Mouse (Mus musculus): ENCODE measurements around the gene Gm5788. TPM values are rescaled to one million over a fixed set of nuclear protein-coding genes. Genes with fewer than 3 reads are reported as not detected.
A peak's percentile ranks its signal among the peaks of the same experiment; 100 is the strongest.
"Not testable (repeated sequence)": the region's sequence is repeated elsewhere in the genome, so short reads cannot be mapped to it uniquely, and the experiment has no call there.

Gm5788 gene
- polyA plus RNA-seq (2014; fragmentation: Nextera tagmentation; extraction: Ambion mirVana), result not detected in 2 replicates

DNA sequence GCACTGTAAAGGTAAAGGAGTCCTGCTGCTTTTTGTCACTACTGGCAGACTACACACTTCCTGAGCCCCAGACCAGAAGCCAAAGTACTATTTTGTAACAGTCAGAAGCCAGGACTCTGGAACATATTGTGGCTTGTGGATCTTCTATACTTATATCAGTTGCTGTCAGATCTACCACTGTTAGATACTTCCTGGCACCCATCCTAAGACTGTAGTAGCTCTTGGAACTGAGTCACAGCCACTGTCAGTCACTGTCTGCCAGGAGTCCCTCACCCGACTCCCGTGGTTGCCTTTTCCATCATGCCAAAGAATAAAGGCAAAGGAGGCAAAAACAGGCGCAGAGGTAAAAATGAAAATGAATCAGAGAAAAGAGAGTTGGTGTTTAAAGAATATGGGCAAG lies at the start of gene Gm5788:
Gene Gm5788, plus strand, starts transcription at position 301 of the 400 bp plus-strand sequence.
- WGBS, result 79% methylated on average over 3 of the region's 3 CpGs
- ATAC-seq (ENCODE audit: insufficient number of reproducible peaks, insufficient read depth, low FRiP score, low read depth); H3K9ac ChIP-seq (replicated peaks; ENCODE audit: low read depth, low read length); H3K4me3 ChIP-seq (ENCODE audit: low read depth, low read length); H3K4me1 ChIP-seq (ENCODE audit: control insufficient read depth, insufficient read depth, low read length); H3K27ac ChIP-seq (ENCODE audit: low read length); H3K27me3 ChIP-seq (ENCODE audit: control insufficient read depth, insufficient read depth, low read length); H3K9me3 ChIP-seq (ENCODE audit: control insufficient read depth, low read depth, low read length); H3K36me3 ChIP-seq (ENCODE audit: control insufficient read depth, insufficient read depth, low read length); H3K4me2 ChIP-seq (replicated peaks; ENCODE audit: low read depth, low read length): not testable (repeated sequence)

DNA sequence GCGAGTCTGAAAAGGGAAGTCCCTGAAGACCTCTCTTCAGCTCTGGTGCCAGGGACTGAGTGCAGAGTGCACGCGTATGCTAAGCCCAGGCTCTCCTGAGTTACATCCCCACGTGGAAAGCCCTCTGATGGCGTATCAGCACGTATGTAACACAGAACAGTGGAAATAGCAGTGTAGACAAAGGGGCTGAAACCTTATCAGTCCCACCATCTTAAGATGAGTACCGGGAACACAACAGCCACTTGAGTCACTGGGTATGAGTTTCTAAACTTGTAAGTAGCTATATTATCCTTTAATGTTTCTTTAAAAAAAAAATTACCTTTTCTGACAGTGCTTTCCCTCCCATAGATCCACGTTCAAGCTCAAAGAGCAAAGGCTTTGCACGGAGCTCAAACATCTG lies 45.1 kb upstream of the Gm5788 start:
- H3K27ac ChIP-seq (ENCODE audit: low read length), result no peak overlapping the region
- no peak overlapping the region for H3K9ac ChIP-seq (replicated peaks; ENCODE audit: low read depth, low read length)
- H3K4me1 ChIP-seq (ENCODE audit: control insufficient read depth, insufficient read depth, low read length), result 0 out of 2 replicates have a peak, but pooled peaks cover 3% of the 10 kb centered on the region
- 89% methylated on average over 9 of the region's 9 CpGs for WGBS
- H3K27me3 ChIP-seq (ENCODE audit: control insufficient read depth, insufficient read depth, low read length), result no peaks in the 10 kb centered on the region
- no peak overlapping the region for H3K4me2 ChIP-seq (replicated peaks; ENCODE audit: low read depth, low read length)
- no peaks in the 10 kb centered on the region for H3K9me3 ChIP-seq (ENCODE audit: control insufficient read depth, low read depth, low read length)
- no peak overlapping the region for H3K4me3 ChIP-seq (ENCODE audit: low read depth, low read length)
- H3K36me3 ChIP-seq (ENCODE audit: control insufficient read depth, insufficient read depth, low read length), result peaks cover 71% of the 10 kb centered on the region
- ATAC-seq (ENCODE audit: insufficient number of reproducible peaks, insufficient read depth, low FRiP score, low read depth), result no peak

DNA sequence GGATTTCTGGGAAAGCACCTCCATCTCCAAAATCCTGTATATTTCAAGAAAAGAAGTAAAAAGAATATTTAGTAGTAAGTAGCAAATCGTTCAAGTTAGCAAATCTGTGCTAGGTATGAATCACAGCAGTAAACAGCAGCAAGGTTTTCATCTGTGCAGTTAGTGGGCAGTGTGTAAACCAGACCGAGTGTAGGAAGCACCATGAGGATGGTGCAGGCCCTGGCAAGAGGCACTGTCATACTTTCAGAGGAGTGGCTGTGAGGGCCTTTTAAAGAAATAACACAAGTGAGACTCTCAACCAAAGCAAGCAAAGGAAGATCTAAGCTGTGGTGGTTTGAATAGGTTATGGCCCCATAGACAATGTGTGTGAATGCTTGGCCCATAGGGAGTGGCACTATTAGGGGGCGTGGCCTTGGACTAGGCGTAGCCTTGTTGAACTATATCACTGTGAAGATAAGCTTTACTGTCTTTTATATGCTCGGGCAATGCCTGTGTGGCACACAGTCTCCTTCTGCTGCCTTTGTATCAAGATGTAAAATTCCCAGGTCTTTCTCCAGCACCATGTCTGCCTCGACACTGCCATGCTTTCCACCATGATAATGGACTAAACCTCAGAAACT lies 29.7 kb upstream of the Gm5788 start:
- no peaks in the 10 kb centered on the region for H3K9me3 ChIP-seq (ENCODE audit: control insufficient read depth, low read depth, low read length)
- H3K27ac ChIP-seq (ENCODE audit: low read length), result no peak overlapping the region
- no peak overlapping the region for H3K9ac ChIP-seq (replicated peaks; ENCODE audit: low read depth, low read length)
- H3K27me3 ChIP-seq (ENCODE audit: control insufficient read depth, insufficient read depth, low read length), result no peaks in the 10 kb centered on the region
- WGBS, result 85% methylated on average over 6 of the region's 6 CpGs
- peaks cover 59% of the 10 kb centered on the region for H3K36me3 ChIP-seq (ENCODE audit: control insufficient read depth, insufficient read depth, low read length)
- no peak for ATAC-seq (ENCODE audit: insufficient number of reproducible peaks, insufficient read depth, low FRiP score, low read depth)
- no peaks in the 10 kb centered on the region for H3K4me1 ChIP-seq (ENCODE audit: control insufficient read depth, insufficient read depth, low read length)
- H3K4me3 ChIP-seq (ENCODE audit: low read depth, low read length), result no peak overlapping the region
- no peak overlapping the region for H3K4me2 ChIP-seq (replicated peaks; ENCODE audit: low read depth, low read length)

DNA sequence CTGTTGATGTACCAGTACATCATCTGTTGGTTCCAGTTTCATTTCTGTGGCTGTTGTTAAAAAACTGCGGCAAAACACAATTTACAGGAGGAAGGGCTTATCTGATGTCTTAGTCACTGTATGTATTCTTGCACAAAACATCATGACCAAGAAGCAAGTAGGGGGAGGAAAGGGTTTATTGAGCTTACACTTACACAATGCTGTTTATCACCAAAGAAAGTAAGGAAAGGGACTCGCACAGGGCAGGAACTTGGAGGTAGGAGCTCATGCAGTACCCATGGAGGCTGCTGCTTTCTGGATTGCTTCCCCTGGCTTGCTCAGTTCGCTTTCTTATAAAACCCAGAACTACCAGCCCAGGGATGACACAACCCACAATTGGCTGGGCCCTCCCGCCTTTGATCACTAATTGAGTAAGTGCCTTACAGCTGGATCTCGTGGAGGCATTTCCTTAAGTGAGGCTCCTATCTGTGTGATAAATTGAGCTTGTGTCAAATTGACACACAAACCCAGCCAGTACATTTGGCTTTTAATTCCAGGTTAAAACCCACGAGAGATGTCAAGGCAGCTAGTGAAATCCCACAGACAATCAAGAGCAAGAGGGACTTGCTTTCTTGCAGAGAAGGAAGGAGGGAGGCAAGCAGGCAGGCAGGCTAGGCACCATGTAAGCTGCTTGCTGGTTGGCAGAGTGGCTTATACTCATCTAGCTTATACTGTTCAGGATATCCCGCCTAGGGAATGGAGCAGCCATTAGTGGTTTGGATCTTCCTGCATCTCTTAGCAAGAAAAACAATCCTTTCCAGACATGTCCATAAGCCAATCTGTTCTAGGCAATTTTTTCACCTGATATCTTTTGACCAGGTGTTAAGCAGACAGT lies 24.0 kb upstream of the Gm5788 start:
- Histone ChIP-seq H3K27me3 (ENCODE audit: control insufficient read depth, insufficient read depth, low read length) (no peaks in the 10 kb centered on the region), H3K9ac (replicated peaks; ENCODE audit: low read depth, low read length) (no peak overlapping the region), H3K27ac (ENCODE audit: low read length) (no peak overlapping the region), H3K4me1 (ENCODE audit: control insufficient read depth, insufficient read depth, low read length) (peaks cover 9% of the 10 kb centered on the region), H3K4me3 (ENCODE audit: low read depth, low read length) (0 out of 2 replicates have a peak overlapping the region, but pooled peaks have one; percentile 71), H3K36me3 (ENCODE audit: control insufficient read depth, insufficient read depth, low read length) (peaks cover 16% of the 10 kb centered on the region), H3K9me3 (ENCODE audit: control insufficient read depth, low read depth, low read length) (no peaks in the 10 kb centered on the region), H3K4me2 (replicated peaks; ENCODE audit: low read depth, low read length) (peak overlapping the region; percentile 51)
- no peak for ATAC-seq (ENCODE audit: insufficient number of reproducible peaks, insufficient read depth, low FRiP score, low read depth)
- 49% methylated on average over 7 of the region's 7 CpGs for WGBS

DNA sequence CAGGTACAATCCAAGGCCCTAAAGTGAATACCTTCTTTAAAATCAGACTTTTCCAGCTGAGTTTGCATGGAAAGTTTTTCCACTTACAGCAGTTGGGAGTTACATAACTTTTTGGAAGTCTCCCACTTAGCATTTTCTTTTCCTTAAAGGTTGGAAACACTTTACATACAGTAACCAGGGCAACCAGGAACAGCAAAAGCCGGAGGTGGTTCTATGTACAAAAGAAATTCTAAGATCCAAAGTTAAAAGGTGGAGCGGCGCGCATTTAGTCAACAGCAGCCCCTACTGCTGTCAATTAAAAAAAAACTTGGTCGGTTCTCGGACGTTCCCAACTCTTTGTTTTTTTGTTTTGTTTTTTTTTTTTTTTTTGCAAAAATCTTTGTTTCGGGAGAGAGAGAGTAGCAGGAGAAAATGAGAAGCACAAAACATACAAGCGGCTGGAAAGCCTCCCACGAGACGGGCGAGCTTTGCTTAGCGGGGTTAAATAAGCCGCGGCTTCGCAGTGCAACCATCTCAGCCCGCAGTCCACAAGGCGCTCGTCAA lies 23.0 kb upstream of the Gm5788 start:
- Histone ChIP-seq H3K4me3 (ENCODE audit: low read depth, low read length) (peak overlapping the region; percentile 71), H3K27me3 (ENCODE audit: control insufficient read depth, insufficient read depth, low read length) (no peaks in the 10 kb centered on the region), H3K9ac (replicated peaks; ENCODE audit: low read depth, low read length) (peak overlapping the region; percentile 72), H3K4me2 (replicated peaks; ENCODE audit: low read depth, low read length) (peak overlapping the region; percentile 51), H3K9me3 (ENCODE audit: control insufficient read depth, low read depth, low read length) (no peaks in the 10 kb centered on the region), H3K27ac (ENCODE audit: low read length) (peak overlapping the region; percentile 71), H3K4me1 (ENCODE audit: control insufficient read depth, insufficient read depth, low read length) (peaks cover 9% of the 10 kb centered on the region), H3K36me3 (ENCODE audit: control insufficient read depth, insufficient read depth, low read length) (peaks cover 13% of the 10 kb centered on the region)
- WGBS, result 1% methylated on average over 19 of the region's 19 CpGs
- ATAC-seq (ENCODE audit: insufficient number of reproducible peaks, insufficient read depth, low FRiP score, low read depth), result no peak

DNA sequence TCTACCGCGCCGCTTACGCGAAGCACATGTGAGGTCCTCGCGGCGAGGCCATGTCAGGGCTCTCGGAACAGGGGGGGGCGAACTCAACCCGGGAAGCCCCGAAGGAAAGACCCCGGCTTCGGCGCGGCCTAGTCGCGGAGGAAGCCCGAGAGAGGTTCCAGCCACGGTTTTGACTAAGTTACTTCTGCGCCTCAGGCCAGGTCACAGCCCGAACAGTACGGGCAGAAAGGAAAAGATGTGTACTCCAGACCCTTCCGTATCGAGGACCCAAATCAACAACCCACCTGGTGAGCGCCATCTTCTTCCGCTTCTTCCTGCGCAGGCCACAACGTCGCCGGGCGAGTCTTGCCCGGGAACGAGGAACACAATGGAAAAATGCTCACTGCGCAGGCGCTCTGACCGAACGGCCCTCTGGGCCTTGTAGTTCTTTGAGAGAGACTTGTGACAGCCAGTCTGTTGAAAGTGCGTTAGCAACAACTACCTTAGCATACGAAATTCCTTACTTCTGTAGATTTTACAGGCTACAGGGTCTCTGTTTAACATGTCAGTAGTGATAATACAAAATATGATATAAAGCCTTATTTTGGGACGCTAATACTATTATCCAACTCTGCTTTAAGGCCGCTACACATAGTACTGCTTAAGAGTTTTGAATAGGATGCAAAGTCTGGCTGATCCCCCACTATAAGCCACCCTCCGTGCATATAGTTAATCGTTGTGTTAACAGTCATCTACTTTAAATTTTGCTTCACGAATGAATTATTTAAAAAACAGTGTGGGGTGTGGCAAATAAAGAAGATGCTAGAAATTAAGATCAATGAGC lies 22.3 kb upstream of the Gm5788 start, which contains the start of gene Snw1:
Gene Snw1, minus strand, starts transcription at position 311 of the 823 bp plus-strand sequence.
- H3K36me3 ChIP-seq (ENCODE audit: control insufficient read depth, insufficient read depth, low read length), result peaks cover 6% of the 10 kb centered on the region; the same call in 1 of the 2 replicates
- WGBS, result 3% methylated on average over 45 of the region's 45 CpGs
- peaks cover 9% of the 10 kb centered on the region for H3K4me1 ChIP-seq (ENCODE audit: control insufficient read depth, insufficient read depth, low read length)
- H3K27me3 ChIP-seq (ENCODE audit: control insufficient read depth, insufficient read depth, low read length), result no peaks in the 10 kb centered on the region
- peak within 1 kb of the TSS; percentile 71 for H3K27ac ChIP-seq (ENCODE audit: low read length)
- H3K9me3 ChIP-seq (ENCODE audit: control insufficient read depth, low read depth, low read length), result no peaks in the 10 kb centered on the region
- ATAC-seq (ENCODE audit: insufficient number of reproducible peaks, insufficient read depth, low FRiP score, low read depth), result peak; percentile 94
- peak within 1 kb of the TSS; percentile 71 for H3K4me3 ChIP-seq (ENCODE audit: low read depth, low read length)
- H3K9ac ChIP-seq (replicated peaks; ENCODE audit: low read depth, low read length), result peak within 1 kb of the TSS; percentile 72
- peak within 1 kb of the TSS; percentile 51 for H3K4me2 ChIP-seq (replicated peaks; ENCODE audit: low read depth, low read length)

DNA sequence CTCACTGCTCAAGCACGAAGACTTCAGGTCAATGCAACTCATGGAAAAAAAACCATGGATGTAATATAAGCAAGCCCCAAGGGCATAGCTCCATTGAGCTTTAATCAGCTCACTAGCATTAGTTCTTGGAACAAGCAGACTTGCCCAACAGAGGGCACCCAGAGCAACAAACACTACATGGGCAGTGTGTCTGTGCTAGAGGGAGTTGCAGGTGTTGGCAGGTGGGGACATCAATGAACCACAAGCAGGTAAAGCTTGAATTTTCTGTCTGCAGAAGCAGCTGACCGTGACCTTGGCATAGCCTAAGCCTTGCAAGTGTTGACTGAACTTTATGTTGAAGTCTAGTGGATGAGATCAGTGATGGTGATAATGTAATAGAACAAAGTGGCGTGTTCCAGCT lies 19.8 kb upstream of the Gm5788 start:
- Histone ChIP-seq H3K9ac (replicated peaks; ENCODE audit: low read depth, low read length) (no peak overlapping the region), H3K27me3 (ENCODE audit: control insufficient read depth, insufficient read depth, low read length) (no peaks in the 10 kb centered on the region), H3K27ac (ENCODE audit: low read length) (no peak overlapping the region), H3K36me3 (ENCODE audit: control insufficient read depth, insufficient read depth, low read length) (no peaks in the 10 kb centered on the region), H3K9me3 (ENCODE audit: control insufficient read depth, low read depth, low read length) (no peaks in the 10 kb centered on the region), H3K4me2 (replicated peaks; ENCODE audit: low read depth, low read length) (no peak overlapping the region), H3K4me3 (ENCODE audit: low read depth, low read length) (no peak overlapping the region), H3K4me1 (ENCODE audit: control insufficient read depth, insufficient read depth, low read length) (peaks cover 9% of the 10 kb centered on the region)
- no peak for ATAC-seq (ENCODE audit: insufficient number of reproducible peaks, insufficient read depth, low FRiP score, low read depth)
- WGBS, result 77% methylated on average over 3 of the region's 3 CpGs

DNA sequence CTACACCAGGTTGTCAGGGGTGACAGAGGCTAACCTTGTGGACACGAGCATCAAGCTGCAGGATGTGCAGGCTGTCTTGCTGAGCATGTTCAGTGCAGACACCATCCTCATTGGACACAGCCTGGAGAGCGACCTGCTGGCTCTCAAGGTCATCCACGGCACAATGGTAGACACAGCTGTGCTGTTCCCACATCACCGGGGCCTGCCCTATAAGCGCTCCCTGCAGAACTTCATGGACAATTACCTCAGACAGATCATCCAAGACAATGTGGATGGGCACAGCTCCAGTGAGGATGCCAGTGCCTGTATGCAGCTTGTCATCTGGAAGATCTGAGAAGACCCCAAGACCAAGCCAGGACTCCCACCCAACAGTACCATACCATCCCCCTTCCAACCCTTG lies 12.0 kb upstream of the Gm5788 start:
- H3K27me3 ChIP-seq (ENCODE audit: control insufficient read depth, insufficient read depth, low read length); H3K27ac ChIP-seq (ENCODE audit: low read length); H3K9ac ChIP-seq (replicated peaks; ENCODE audit: low read depth, low read length); ATAC-seq (ENCODE audit: insufficient number of reproducible peaks, insufficient read depth, low FRiP score, low read depth); H3K4me1 ChIP-seq (ENCODE audit: control insufficient read depth, insufficient read depth, low read length); H3K36me3 ChIP-seq (ENCODE audit: control insufficient read depth, insufficient read depth, low read length); H3K9me3 ChIP-seq (ENCODE audit: control insufficient read depth, low read depth, low read length); H3K4me3 ChIP-seq (ENCODE audit: low read depth, low read length); H3K4me2 ChIP-seq (replicated peaks; ENCODE audit: low read depth, low read length): not testable (repeated sequence)
- 79% methylated on average over 5 of the region's 5 CpGs for WGBS

Data from stomach, embryonic 14.5 days (tissue).